Mouse (Mus musculus): Measurements from ENCODE around the gene Stap2. TPM values are rescaled to one million over a fixed set of nuclear protein-coding genes. Genes with fewer than 3 reads are reported as not detected.

The Stap2 gene
- polyA plus RNA-seq, 1 experiment = 10.6 TPM

DNA sequence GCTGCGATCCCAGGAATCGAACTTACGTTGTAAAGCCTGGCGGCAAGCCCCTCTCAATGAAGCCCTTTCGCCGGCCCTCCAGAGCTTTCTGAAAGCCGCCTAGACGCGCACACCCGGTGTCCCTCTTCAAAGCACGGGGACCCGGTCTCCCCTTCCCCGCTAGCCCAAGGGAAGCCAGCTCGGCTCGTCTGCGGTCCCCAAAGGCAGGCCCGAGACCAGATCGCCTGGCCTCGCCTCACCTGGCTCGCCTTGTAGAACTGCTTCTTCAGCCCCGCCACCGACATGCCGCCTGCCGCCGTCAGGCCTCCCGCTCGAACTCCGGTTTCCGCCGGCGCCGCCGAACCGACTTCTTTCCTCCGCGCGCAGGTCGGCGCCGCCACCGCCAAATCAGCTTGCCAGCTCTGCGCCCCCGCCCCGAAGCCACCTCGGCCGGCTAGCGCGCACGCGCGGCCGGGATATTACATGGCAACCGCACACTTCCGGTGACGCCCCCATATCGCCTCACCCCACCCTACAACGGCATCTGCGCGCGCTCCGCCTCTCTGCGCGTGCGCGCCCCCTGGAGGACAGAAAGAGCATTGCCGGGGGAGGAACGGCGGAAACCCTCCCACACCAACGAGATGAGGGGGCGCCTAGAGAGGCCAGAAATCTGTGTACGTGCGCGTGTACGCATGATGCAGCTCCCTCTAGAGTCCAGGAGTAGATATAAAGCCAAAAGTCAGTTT, 31.0 kb upstream of the Stap2 start, which contains the start of gene Sh3gl1:
Sh3gl1 (minus strand) TSS at position 460 of the 725 bp plus-strand sequence.
- Histone ChIP-seq H3K27ac (ENCODE audit: control insufficient read depth, insufficient read depth, low read depth, low read length, poor library complexity) (peak within 1 kb of the TSS; percentile 98), H3K4me3 (replicated peaks; ENCODE audit: control insufficient read depth, low read depth, low read length) (peak within 1 kb of the TSS; percentile 96), H3K4me1 (ENCODE audit: control insufficient read depth, insufficient read depth, low read length) (peaks cover 7% of the 10 kb centered on the region)
- under 1% methylated on average over 74 of the region's 74 CpGs for WGBS
- peak; percentile 88; the same call in 1 of the 2 replicates for TF ChIP-seq POLR2A (IDR thresholded peaks at IDR 0.05; ENCODE audit: borderline replicate concordance, control insufficient read depth, low read depth, low read length)
- TF ChIP-seq CTCF (IDR thresholded peaks at IDR 0.05; ENCODE audit: control insufficient read depth, insufficient read depth, low read length) = peak; percentile 99

- no peak for TF ChIP-seq POLR2A (IDR thresholded peaks at IDR 0.05; ENCODE audit: borderline replicate concordance, control insufficient read depth, low read depth, low read length)
- no peak for TF ChIP-seq CTCF (IDR thresholded peaks at IDR 0.05; ENCODE audit: control insufficient read depth, insufficient read depth, low read length)
- Histone ChIP-seq H3K4me1 (ENCODE audit: control insufficient read depth, insufficient read depth, low read length) (peaks cover 9% of the 10 kb centered on the region), H3K4me3 (replicated peaks; ENCODE audit: control insufficient read depth, low read depth, low read length) (no peak overlapping the region), H3K27ac (ENCODE audit: control insufficient read depth, insufficient read depth, low read depth, low read length, poor library complexity) (no peak overlapping the region)
- 56% methylated on average over 4 of the region's 4 CpGs for WGBS
Observed at GRCm38 (mm10) chr17:56035216-56035615, 29.8 kb upstream of the Stap2 start.

GRCm38 (mm10) chr17:56034726-56035100, 29.3 kb upstream of the Stap2 start:
- Histone ChIP-seq H3K4me3 (replicated peaks; ENCODE audit: control insufficient read depth, low read depth, low read length) (peak overlapping the region; percentile 6), H3K27ac (ENCODE audit: control insufficient read depth, insufficient read depth, low read depth, low read length, poor library complexity) (0 out of 2 replicates have a peak overlapping the region, but pooled peaks have one; percentile 5), H3K4me1 (ENCODE audit: control insufficient read depth, insufficient read depth, low read length) (peaks cover 9% of the 10 kb centered on the region)
- WGBS = 65% methylated on average over 6 of the region's 6 CpGs
- TF ChIP-seq CTCF (IDR thresholded peaks at IDR 0.05; ENCODE audit: control insufficient read depth, insufficient read depth, low read length) = no peak
- no peak for TF ChIP-seq POLR2A (IDR thresholded peaks at IDR 0.05; ENCODE audit: borderline replicate concordance, control insufficient read depth, low read depth, low read length)

DNA sequence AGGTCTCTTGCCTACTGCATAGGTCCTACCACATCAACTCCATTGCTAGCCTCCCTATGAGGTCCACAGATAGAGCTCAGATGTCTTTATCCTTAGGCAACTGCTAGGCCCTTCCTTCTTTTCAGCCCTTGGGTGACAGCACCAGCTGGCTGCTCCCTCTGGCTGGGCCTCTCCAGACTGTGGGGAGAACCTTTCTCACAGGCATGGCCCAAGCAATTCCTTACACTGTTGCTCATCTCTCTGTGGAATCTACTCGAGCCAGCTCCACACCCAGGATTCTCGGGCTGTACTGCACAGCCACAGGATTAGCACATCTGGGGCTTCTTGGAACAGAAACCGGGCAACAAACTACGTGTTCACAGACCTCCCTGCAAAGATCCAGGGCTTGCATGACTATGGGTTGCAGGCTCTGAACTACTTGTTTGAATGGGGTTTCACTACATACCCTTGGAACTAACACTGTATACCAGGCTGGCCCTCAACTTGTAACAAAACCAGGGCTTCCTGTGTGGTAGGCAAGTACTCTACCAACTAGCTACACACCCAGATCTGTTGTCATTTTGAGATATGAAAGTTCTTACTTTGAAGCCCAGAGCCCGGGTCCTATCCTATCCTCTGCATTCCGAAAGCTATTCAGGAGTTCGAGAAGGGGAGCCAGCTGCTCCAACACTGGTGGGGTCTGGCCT, 28.8 kb upstream of the Stap2 start:
- TF ChIP-seq POLR2A (IDR thresholded peaks at IDR 0.05; ENCODE audit: borderline replicate concordance, control insufficient read depth, low read depth, low read length) (no peak), CTCF (IDR thresholded peaks at IDR 0.05; ENCODE audit: control insufficient read depth, insufficient read depth, low read length) (no peak)
- no peak overlapping the region for H3K4me3 ChIP-seq (replicated peaks; ENCODE audit: control insufficient read depth, low read depth, low read length)
- H3K27ac ChIP-seq (ENCODE audit: control insufficient read depth, insufficient read depth, low read depth, low read length, poor library complexity) = 0 out of 2 replicates have a peak overlapping the region, but pooled peaks have one; percentile 5
- 61% methylated on average over 7 of the region's 7 CpGs for WGBS
- H3K4me1 ChIP-seq (ENCODE audit: control insufficient read depth, insufficient read depth, low read length) = peaks cover 9% of the 10 kb centered on the region

DNA sequence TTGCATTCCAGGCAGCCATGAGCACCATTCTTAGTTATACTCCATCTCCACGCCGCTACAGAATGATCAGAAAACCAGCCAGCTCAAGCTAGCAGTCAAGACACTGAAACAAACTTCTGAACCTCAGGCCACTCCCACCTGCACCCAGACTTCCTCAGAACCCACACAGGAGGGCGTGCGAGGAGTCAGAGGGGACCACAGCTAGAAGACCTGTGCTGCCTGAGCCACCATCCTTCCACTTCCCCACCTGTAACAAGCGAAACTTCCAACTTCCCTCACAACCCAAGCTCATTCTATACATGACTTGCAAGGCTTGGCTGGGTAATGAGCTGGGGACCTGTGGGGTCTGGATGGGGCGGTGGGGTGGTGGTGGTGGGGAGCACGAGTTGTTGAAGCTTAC, 27.4 kb upstream of the Stap2 start:
- Histone ChIP-seq H3K4me3 (replicated peaks; ENCODE audit: control insufficient read depth, low read depth, low read length) (no peak overlapping the region), H3K27ac (ENCODE audit: control insufficient read depth, insufficient read depth, low read depth, low read length, poor library complexity) (no peak overlapping the region), H3K4me1 (ENCODE audit: control insufficient read depth, insufficient read depth, low read length) (peaks cover 9% of the 10 kb centered on the region)
- TF ChIP-seq POLR2A (IDR thresholded peaks at IDR 0.05; ENCODE audit: borderline replicate concordance, control insufficient read depth, low read depth, low read length) (no peak), CTCF (IDR thresholded peaks at IDR 0.05; ENCODE audit: control insufficient read depth, insufficient read depth, low read length) (no peak)
- WGBS = 16% methylated on average over 7 of the region's 7 CpGs

DNA sequence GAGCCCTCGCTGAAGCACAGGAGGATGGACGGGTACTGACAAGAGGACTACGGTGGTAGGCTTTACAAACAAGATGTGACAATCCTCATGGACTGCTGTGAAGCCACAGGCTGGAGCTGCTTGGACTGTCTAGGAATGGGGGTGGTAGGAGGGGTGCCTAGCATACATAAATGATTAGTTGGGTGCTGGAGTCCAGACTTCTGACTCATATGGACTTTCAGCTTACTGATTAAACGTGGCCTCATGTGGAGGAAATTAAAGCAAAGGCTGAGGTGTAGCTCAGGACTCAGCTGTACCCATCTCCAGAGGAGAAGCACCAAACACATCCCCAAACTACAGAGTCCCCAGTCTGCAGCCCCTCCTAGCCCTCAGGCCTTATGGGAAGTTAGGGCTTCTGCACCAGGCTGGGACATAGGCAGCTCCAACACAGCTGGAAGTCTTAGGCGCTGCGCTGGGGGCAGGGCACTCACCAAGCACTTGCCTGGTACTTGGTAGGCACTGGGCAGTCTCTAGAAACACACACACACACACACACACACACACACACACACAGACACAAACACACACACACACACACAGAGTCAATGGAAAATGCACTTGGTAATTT, 26.8 kb upstream of the Stap2 start:
- no peak for TF ChIP-seq POLR2A (IDR thresholded peaks at IDR 0.05; ENCODE audit: borderline replicate concordance, control insufficient read depth, low read depth, low read length)
- no peak for TF ChIP-seq CTCF (IDR thresholded peaks at IDR 0.05; ENCODE audit: control insufficient read depth, insufficient read depth, low read length)
- 0 out of 2 replicates have a peak overlapping the region, but pooled peaks have one; percentile 10 for H3K27ac ChIP-seq (ENCODE audit: control insufficient read depth, insufficient read depth, low read depth, low read length, poor library complexity)
- no peak overlapping the region for H3K4me3 ChIP-seq (replicated peaks; ENCODE audit: control insufficient read depth, low read depth, low read length)
- peaks cover 9% of the 10 kb centered on the region for H3K4me1 ChIP-seq (ENCODE audit: control insufficient read depth, insufficient read depth, low read length)
- 54% methylated on average over 6 of the region's 6 CpGs for WGBS

DNA sequence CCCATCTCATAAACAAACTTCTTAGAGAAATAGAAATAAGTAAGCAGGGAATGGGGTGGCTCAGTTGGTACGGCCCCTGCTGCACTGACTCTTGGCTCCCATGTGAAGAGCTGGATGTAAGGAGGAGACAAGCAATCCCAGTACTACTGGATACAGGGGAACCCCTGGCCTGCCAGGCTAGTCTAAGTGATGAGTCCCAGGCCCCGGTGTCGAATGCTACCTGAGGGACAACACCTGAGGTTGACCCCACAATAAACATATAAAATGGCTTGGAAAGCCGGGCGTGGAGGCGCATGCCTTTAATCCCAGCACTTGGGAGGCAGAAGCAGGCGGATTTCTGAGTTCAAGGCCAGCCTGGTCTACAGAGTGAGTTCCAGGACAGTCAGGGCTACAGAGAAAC, 26.0 kb upstream of the Stap2 start:
- TF ChIP-seq CTCF (IDR thresholded peaks at IDR 0.05; ENCODE audit: control insufficient read depth, insufficient read depth, low read length) (no peak), POLR2A (IDR thresholded peaks at IDR 0.05; ENCODE audit: borderline replicate concordance, control insufficient read depth, low read depth, low read length) (no peak)
- WGBS = 74% methylated on average over 7 of the region's 7 CpGs
- Histone ChIP-seq H3K4me1 (ENCODE audit: control insufficient read depth, insufficient read depth, low read length) (peaks cover 9% of the 10 kb centered on the region), H3K27ac (ENCODE audit: control insufficient read depth, insufficient read depth, low read depth, low read length, poor library complexity) (no peak overlapping the region), H3K4me3 (replicated peaks; ENCODE audit: control insufficient read depth, low read depth, low read length) (no peak overlapping the region)

DNA sequence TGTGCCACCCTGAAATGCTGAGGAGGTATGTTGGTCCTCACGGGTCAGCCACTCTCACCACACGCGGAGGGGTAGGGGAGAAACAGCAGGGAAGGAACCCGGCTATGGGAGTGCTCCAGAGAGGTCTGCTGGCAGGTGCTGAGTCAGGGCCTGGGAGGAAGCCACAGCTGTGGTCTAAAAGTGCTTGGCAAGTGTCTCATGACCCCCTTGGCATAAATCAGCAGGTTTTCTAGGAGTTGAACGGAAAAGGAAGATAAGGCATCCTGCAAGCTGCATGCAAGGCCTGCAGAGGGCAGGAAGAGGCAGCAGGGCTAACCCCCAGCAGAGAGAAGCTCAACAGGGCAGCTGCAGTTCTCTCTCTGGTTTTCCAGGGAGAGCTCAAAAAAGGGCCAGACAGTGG, 25.5 kb upstream of the Stap2 start:
- peak overlapping the region; percentile 15; the same call in 1 of the 2 replicates for H3K27ac ChIP-seq (ENCODE audit: control insufficient read depth, insufficient read depth, low read depth, low read length, poor library complexity)
- TF ChIP-seq POLR2A (IDR thresholded peaks at IDR 0.05; ENCODE audit: borderline replicate concordance, control insufficient read depth, low read depth, low read length) = no peak
- 0 out of 2 replicates have a peak, but pooled peaks have one; percentile 18 for TF ChIP-seq CTCF (IDR thresholded peaks at IDR 0.05; ENCODE audit: control insufficient read depth, insufficient read depth, low read length)
- WGBS = 4% methylated on average over 5 of the region's 5 CpGs
- peaks cover 9% of the 10 kb centered on the region for H3K4me1 ChIP-seq (ENCODE audit: control insufficient read depth, insufficient read depth, low read length)
- H3K4me3 ChIP-seq (replicated peaks; ENCODE audit: control insufficient read depth, low read depth, low read length) = no peak overlapping the region
